Mouse (Mus musculus): ENCODE measurements around the gene Dus4l. TPM values are rescaled to one million over a fixed set of nuclear protein-coding genes. Genes with fewer than 3 reads are reported as not detected.

The Dus4l gene
- total RNA-seq, 2 experiments from 2014 or later: 8.9 to 9.1 TPM

DNA sequence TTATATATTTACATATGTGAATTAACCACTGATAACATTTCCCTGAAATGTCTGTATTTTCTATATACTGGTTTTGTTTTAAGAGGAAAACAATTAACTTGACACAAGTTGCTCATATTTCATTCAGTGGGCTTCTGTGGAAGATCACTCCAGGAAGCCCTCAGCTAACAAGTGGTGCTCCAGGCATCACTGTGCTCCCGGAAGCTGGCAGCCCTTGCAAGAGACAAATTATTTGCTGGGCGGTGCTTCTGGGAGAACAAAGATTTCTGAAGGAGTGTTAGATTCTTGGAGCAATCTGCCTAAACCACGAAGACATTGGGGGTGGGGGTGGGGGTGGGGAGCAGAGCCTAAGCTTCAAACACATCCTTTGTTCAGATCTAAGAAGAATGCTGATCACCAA lies 62.6 kb downstream of the Dus4l start:
- DNase-seq: no peak

Other genes starting within 250 kb of the Dus4l start
- gene Cbll1, start 155.2 kb downstream of the Dus4l start, total RNA-seq (2021): 10 to 100 TPM; 13.6 to 15.1 TPM
- under 1 TPM; 0.17 to 0.32 TPM for gene Slc26a4, start 94.9 kb downstream of the Dus4l start, total RNA-seq (2021)
- gene Bcap29, start 20.2 kb downstream of the Dus4l start, total RNA-seq (2021): 10 to 100 TPM; 25.9 to 27.5 TPM
- gene Cog5, start within 50 bp of the Dus4l start, total RNA-seq (2021): 10 to 100 TPM; 56.9 to 60.5 TPM
- gene Gpr22, start 59.1 kb upstream of the Dus4l start, total RNA-seq (2021): 10 to 100 TPM; 20.9 to 22.4 TPM

Data from heart, postnatal 4 days (tissue).